Mouse (Mus musculus) MEL-GATA-1-ER (cell line): ENCODE measurements around the gene Scd2.
"Not testable (repeated sequence)": the region's sequence is repeated elsewhere in the genome, so short reads cannot be mapped to it uniquely, and the experiment has no call there.

Experiments used
- DNase-seq: peaks from one replicate; pipeline ENCODE4 v3.0.0-alpha.2; 2012; ENCODE audit warnings: low read depth; ENCODE audit errors: extremely low read depth

The Scd2 gene

DNA sequence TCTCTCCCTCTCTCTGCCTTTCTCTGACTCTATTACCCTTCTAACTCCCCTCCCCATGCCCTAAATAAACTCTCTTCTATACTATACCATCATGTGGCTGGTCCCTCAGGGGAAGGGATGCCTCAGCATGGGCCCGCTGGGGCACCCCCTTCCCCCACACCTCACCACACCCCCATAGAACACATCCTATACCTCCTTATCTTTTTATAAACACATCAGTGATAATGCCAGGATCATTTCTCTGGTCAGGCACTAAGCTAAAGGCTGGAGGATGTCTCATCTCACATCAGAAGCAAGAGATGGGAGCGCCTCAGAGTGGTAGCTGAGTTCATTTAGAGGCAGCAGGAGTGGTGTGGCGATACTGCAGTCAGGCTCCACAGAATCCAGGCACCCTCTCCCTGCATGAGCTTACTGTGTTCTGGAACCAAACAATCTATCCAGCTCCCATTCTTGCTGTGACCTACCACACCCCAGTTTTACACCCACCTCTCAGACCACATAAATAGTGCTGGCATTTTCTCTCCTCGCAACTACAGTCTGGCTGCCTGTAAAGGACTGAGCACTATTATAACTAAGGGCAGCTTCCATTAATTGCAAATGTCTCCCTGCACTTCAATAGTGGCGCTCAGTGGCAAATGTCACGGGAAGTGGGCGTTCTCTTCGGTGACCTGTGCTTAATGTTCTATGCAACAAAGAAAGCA is 18.0 kb downstream of the Scd2 start:
- DNase-seq = no peak

- DNase-seq = no peak
Measured at GRCm38 (mm10) chr19:44312007-44312360, 18.5 kb downstream of the Scd2 start.

DNA sequence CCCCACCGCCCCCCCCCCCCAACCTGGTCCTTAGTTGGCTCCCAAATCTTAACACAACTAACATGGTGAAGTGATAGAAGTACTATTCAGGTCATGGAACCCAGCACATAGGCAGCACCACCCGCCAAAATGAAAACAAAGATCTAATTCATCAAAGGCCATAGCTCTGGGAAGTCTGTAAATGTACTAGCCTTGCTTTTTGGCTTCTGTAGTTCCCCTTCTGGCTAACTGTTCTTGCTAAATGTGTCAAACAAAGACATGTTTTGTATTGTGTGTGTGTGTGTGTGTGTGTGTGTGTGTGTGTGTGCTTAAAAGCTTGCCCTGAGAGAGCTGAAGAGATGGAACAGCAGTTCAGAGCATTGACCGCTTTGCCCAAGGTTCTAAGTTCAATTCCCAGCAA is 19.6 kb downstream of the Scd2 start:
- no peak for DNase-seq

GRCm38 (mm10) chr19:44314327-44314759 is 20.9 kb downstream of the Scd2 start:
- DNase-seq = no peak

- DNase-seq = no peak
Measured at GRCm38 (mm10) chr19:44314871-44315414, 21.5 kb downstream of the Scd2 start.

GRCm38 (mm10) chr19:44316752-44317315 is 23.4 kb downstream of the Scd2 start:
- DNase-seq = no peak

- no peak for DNase-seq
Measured at GRCm38 (mm10) chr19:44317391-44317790, 23.9 kb downstream of the Scd2 start.

DNA sequence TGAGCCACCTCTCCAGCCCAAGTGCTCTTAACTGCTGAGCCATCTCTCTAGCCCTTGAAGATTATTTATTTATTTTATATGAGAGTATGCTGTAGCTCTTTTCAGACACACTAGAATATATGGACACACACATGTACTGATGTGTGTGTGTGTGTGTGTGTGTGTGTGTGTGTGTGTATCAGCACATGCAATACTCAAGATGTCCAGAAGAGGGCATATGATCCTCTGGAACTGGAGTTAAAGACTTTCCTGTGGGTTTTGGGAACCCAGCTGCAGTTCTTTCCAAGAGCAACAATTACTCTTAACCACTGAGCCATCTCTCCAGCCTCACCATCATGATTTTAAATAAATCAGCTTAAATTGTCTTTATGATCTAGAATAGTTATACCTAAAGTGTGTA is 25.1 kb downstream of the Scd2 start:
- no peak for DNase-seq

DNA sequence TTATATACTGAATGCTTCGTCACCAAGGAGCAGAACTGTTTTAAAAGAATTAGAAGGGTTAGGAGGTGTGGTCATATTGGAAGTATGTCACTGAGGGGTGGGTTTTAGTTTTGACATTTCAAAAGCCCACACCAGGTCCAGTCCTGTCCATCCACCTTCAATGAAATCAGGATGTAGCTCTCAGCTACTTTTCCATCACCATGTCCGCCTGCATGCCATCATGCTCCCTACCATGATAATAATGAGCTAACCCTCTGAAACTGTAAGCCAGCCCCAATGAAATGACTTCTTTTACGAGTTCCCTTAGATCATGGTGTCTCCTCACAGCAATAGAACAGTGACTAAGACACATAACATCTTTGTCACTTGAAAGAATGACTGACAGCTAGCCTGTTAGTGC is 26.8 kb downstream of the Scd2 start:
- DNase-seq = no peak

- DNase-seq = no peak
Measured at GRCm38 (mm10) chr19:44321201-44321600, 27.7 kb downstream of the Scd2 start.

DNA sequence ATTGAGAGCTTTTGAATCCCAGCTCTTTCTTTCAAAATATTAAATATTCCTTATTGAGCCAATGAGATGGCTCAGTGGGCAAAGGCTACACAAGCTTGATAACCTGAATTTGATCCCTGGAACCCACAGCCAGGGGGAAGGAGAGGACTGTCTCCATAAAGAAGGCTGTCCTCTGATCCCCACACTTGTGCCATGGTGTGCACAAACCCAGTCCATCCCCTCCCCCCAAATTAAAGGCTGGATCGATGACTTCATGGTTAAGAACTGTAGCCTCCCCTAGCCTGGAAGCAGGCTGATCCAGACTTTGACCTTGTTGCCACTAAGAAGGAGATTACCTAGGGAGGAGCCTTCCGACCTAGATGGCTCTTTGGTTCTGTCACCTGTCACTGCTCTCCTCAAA is 28.2 kb downstream of the Scd2 start:
- DNase-seq = no peak

- DNase-seq = no peak
Measured at GRCm38 (mm10) chr19:44329566-44329965, 36.1 kb downstream of the Scd2 start.

- DNase-seq = not testable (repeated sequence)
Measured at GRCm38 (mm10) chr19:44331128-44331527, 37.7 kb downstream of the Scd2 start.

- DNase-seq = peak; percentile 72
Measured at GRCm38 (mm10) chr19:44331911-44332310, 38.4 kb downstream of the Scd2 start.

DNA sequence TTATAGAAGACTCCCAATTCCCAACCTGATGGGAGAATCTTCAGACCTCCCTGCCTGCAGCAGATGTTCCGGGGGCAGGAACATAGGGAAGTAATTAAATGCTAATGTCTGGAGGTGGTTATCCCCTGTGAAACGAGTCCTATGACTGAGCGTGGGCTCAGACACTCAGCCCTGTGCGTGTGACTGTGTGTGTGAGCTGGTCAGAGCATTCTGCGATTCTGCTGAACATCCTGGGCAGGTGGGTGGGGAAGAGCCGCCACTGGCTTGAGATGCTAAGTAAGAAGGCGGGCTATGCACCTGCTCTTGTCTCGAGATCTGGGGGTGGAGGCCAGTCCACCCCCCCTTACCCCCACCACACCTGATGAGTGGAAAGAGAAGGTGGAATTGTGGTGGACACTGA is 38.9 kb downstream of the Scd2 start:
- no peak for DNase-seq

- no peak for DNase-seq
Measured at GRCm38 (mm10) chr19:44332833-44333623, 39.6 kb downstream of the Scd2 start, which contains the start of gene Scd4. TSS of gene Scd4 (plus strand) at chr19:44333092.

GRCm38 (mm10) chr19:44333991-44334390 is 40.5 kb downstream of the Scd2 start:
- no peak for DNase-seq

- no peak for DNase-seq
Measured at GRCm38 (mm10) chr19:44335876-44336662, 42.6 kb downstream of the Scd2 start.

GRCm38 (mm10) chr19:44349689-44350088 is 56.2 kb downstream of the Scd2 start:
- no peak for DNase-seq

DNA sequence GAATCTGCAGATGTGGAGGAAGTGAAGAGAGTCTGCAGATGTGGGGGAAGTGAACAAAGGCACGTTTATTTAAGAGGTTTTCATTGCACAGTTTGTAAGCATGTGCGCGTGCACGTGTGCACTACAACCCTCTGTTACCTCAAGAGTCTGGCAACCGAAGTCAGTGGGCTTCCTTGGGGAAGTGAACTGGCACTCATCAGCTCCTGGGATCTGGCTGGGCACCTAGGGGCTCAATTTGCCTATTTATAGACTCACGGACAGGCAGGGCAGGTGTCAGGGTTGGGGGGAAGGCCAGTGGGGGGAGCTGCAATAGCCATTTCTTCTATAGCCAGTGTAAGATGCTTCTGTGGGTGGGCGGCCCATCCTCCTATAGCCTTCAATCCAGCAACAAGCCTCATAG is 58.3 kb downstream of the Scd2 start:
- DNase-seq = no peak
